Comparison of ENCODE assay signal across 23 mouse cellular contexts in the genomic region with DNA sequence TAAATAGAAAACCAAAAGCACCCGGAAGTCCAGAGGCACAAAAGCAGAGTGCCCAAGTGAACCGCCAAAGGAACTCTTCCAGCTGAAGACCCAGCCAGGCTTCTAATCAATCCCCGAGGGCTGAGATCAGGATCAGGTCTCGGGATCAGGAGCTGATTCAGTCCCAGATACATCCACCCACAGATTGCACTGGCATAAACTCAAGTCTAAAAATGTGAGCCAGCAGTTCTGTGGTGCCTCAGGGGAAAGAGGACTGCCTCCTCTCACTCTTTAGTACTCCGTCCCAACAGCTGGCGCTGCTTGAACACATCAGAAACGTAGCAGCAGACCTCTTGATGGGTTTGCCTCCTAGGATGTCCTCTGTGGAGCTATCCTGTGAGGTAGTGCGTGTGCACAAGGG. TPM values are rescaled to one million over a fixed set of nuclear protein-coding genes. Genes with fewer than 3 reads are reported as not detected.
A peak's percentile ranks its signal among the peaks of the same experiment; 100 is the strongest.
DNase-seq lines count a peak whose midpoint lies in the region; ATAC-seq and TF ChIP-seq lines count a peak whose summit lies in the region.
"Had no signal": no experiment of that assay in that cellular context is flagged by ENCODE, and none has a peak within 500 bp of the region (broad histone marks: within the 10 kb centered on the region; RNA-seq: fewer than 3 reads in every experiment).

No protein-coding gene starts in this region.

- H3K36me3 ChIP-seq in hindbrain, embryonic 15.5 days = no peaks in the 10 kb centered on the region
- no peaks in the 10 kb centered on the region for H3K36me3 ChIP-seq in hindbrain, embryonic 12.5 days
- no peaks in the 10 kb centered on the region for H3K36me3 ChIP-seq in embryonic facial prominence, embryonic 13.5 days
- no peaks in the 10 kb centered on the region for H3K36me3 ChIP-seq in hindbrain, postnatal 0 days (ENCODE audit: insufficient read depth, low read length)
- H3K36me3 ChIP-seq in midbrain, postnatal 0 days (ENCODE audit: insufficient read depth, low read length) = no peaks in the 10 kb centered on the region
- H3K36me3 ChIP-seq: heart, embryonic 12.5 days; limb, embryonic 15.5 days had no signal

- peaks cover 18% of the 10 kb centered on the region for H3K4me1 ChIP-seq in hindbrain, embryonic 15.5 days (replicated peaks)
- peaks cover 4% of the 10 kb centered on the region for H3K4me1 ChIP-seq in hindbrain, embryonic 12.5 days
- H3K4me1 ChIP-seq in embryonic facial prominence, embryonic 13.5 days = peaks cover 38% of the 10 kb centered on the region
- 0 out of 2 replicates have a peak, but pooled peaks cover 13% of the 10 kb centered on the region for H3K4me1 ChIP-seq in hindbrain, postnatal 0 days (ENCODE audit: insufficient read depth, low read length)
- peaks cover 8% of the 10 kb centered on the region; the same call in 1 of the 2 replicates for H3K4me1 ChIP-seq in midbrain, postnatal 0 days (ENCODE audit: insufficient read depth, low read length)

- intact Hi-C loops in left cerebral cortex, postnatal 10 days (cut with DNase I) = loop anchor here (10.0 kb wide), 1 partner anchor 172 kb away; the partner anchor contains the start of gene Ccdc74a
- intact Hi-C loops in gastrocnemius, postnatal 14 days (cut with DNase I; ENCODE audit: low total_unique reads) = loop anchor here (5.0 kb wide), 1 partner anchor 34 kb away; no protein-coding TSS in a partner anchor

- H3K4me3 ChIP-seq in hindbrain, embryonic 15.5 days = no peak overlapping the region
- no peak overlapping the region for H3K4me3 ChIP-seq in hindbrain, embryonic 12.5 days
- no peak overlapping the region for H3K4me3 ChIP-seq in embryonic facial prominence, embryonic 13.5 days
- H3K4me3 ChIP-seq in hindbrain, postnatal 0 days (ENCODE audit: low read length) = no peak overlapping the region
- H3K4me3 ChIP-seq in midbrain, postnatal 0 days (ENCODE audit: low read depth, low read length) = no peak overlapping the region

- no peak overlapping the region for H3K9ac ChIP-seq in hindbrain, embryonic 15.5 days
- no peak overlapping the region for H3K9ac ChIP-seq in hindbrain, embryonic 12.5 days
- H3K9ac ChIP-seq in embryonic facial prominence, embryonic 13.5 days = no peak overlapping the region; the same call in 1 of the 2 replicates
- 0 out of 2 replicates have a peak overlapping the region, but pooled peaks have one; percentile 55 for H3K9ac ChIP-seq in hindbrain, postnatal 0 days (replicated peaks; ENCODE audit: low read length)
- no peak overlapping the region for H3K9ac ChIP-seq in midbrain, postnatal 0 days (replicated peaks; ENCODE audit: low read length, poor library complexity, severe bottlenecking)

- 77% methylated on average over 8 of the region's 8 CpGs for WGBS in hindbrain, embryonic 15.5 days
- 79% methylated on average over 8 of the region's 8 CpGs for WGBS in hindbrain, embryonic 12.5 days
- WGBS in embryonic facial prominence, embryonic 13.5 days = 49% methylated on average over 8 of the region's 8 CpGs
- WGBS in hindbrain, postnatal 0 days = 82% methylated on average over 8 of the region's 8 CpGs
- WGBS in midbrain, postnatal 0 days = 78% methylated on average over 8 of the region's 8 CpGs

- H3K4me2 ChIP-seq in hindbrain, embryonic 15.5 days = peak overlapping the region; percentile 93; the same call in 1 of the 2 replicates
- no peak overlapping the region for H3K4me2 ChIP-seq in hindbrain, embryonic 12.5 days (replicated peaks)
- H3K4me2 ChIP-seq in embryonic facial prominence, embryonic 13.5 days = peak overlapping the region; percentile 86; the same call in 1 of the 2 replicates
- no peak overlapping the region for H3K4me2 ChIP-seq in hindbrain, postnatal 0 days (ENCODE audit: low read depth, low read length)
- H3K4me2 ChIP-seq in midbrain, postnatal 0 days (ENCODE audit: low read depth, low read length, poor library complexity, severe bottlenecking) = no peak overlapping the region

- no peak for DNase-seq in hindbrain, postnatal 0 days (ENCODE audit: low spot score)
- no peak for DNase-seq in midbrain, postnatal 0 days (ENCODE audit: low spot score)
- DNase-seq in left cerebral cortex, postnatal 10 days (ENCODE audit: extremely low spot score in 1 of 2, low spot score in 2 of 2) = no peak
- no peak for DNase-seq in gastrocnemius, postnatal 14 days
- DNase-seq: adrenal gland, postnatal 36 days; cerebellum, postnatal 36 days; gastrocnemius, postnatal 10 days; kidney, adult 2 months; kidney, postnatal 36 days; layer of hippocampus, postnatal 36 days; lung, adult 2 months; spleen, adult 18-20 months; thymus, postnatal 14 days had no signal

- no peaks in the 10 kb centered on the region for H3K9me3 ChIP-seq in hindbrain, embryonic 15.5 days
- no peaks in the 10 kb centered on the region for H3K9me3 ChIP-seq in hindbrain, embryonic 12.5 days (replicated peaks)
- H3K9me3 ChIP-seq in embryonic facial prominence, embryonic 13.5 days = no peaks in the 10 kb centered on the region
- no peaks in the 10 kb centered on the region for H3K9me3 ChIP-seq in hindbrain, postnatal 0 days (ENCODE audit: low read length)
- no peaks in the 10 kb centered on the region for H3K9me3 ChIP-seq in midbrain, postnatal 0 days (ENCODE audit: low read length)
- H3K9me3 ChIP-seq: heart, embryonic 12.5 days; limb, embryonic 15.5 days had no signal

- ATAC-seq in hindbrain, embryonic 15.5 days (ENCODE audit: low FRiP score, low read depth) = no peak
- no peak for ATAC-seq in hindbrain, embryonic 12.5 days (ENCODE audit: low FRiP score)
- ATAC-seq in embryonic facial prominence, embryonic 13.5 days (ENCODE audit: insufficient number of reproducible peaks, insufficient read depth, low FRiP score, low TSS enrichment, low read depth) = no peak
- no peak for ATAC-seq in hindbrain, postnatal 0 days
- no peak for ATAC-seq in midbrain, postnatal 0 days (ENCODE audit: low FRiP score)

- 0 out of 2 replicates have a peak overlapping the region, but pooled peaks have one; percentile 76 for H3K27ac ChIP-seq in hindbrain, embryonic 15.5 days (replicated peaks)
- no peak overlapping the region for H3K27ac ChIP-seq in hindbrain, embryonic 12.5 days
- H3K27ac ChIP-seq in embryonic facial prominence, embryonic 13.5 days = 0 out of 2 replicates have a peak overlapping the region, but pooled peaks have one; percentile 55
- peak overlapping the region; percentile 60; the same call in 1 of the 2 replicates for H3K27ac ChIP-seq in hindbrain, postnatal 0 days
- H3K27ac ChIP-seq in midbrain, postnatal 0 days (ENCODE audit: low read depth, low read length) = peak overlapping the region; percentile 67
- H3K27ac ChIP-seq: macrophage had no signal

- TF ChIP-seq CTCF in hindbrain, postnatal 0 days (IDR thresholded peaks at IDR 0.05; ENCODE audit: low read depth) = no peak
- no peak for TF ChIP-seq CTCF in midbrain, postnatal 0 days (IDR thresholded peaks at IDR 0.05)

- H3K27me3 ChIP-seq in hindbrain, embryonic 15.5 days = peaks cover 39% of the 10 kb centered on the region
- H3K27me3 ChIP-seq in hindbrain, embryonic 12.5 days = peaks cover 56% of the 10 kb centered on the region
- H3K27me3 ChIP-seq in embryonic facial prominence, embryonic 13.5 days = no peaks in the 10 kb centered on the region
- 0 out of 2 replicates have a peak, but pooled peaks cover 4% of the 10 kb centered on the region for H3K27me3 ChIP-seq in hindbrain, postnatal 0 days (ENCODE audit: insufficient read depth, low read length)
- H3K27me3 ChIP-seq in midbrain, postnatal 0 days (ENCODE audit: insufficient read depth, low read length) = no peaks in the 10 kb centered on the region
- H3K27me3 ChIP-seq: limb, embryonic 15.5 days had no signal

RNA-seq across cellular contexts. Expression of gene B830017H08Rik, which starts 16.4 kb away (rescaled TPM):
- 4.4 and 4.5 TPM in 2 replicates for polyA plus RNA-seq in hindbrain, embryonic 15.5 days (2015; fragmentation: Nextera tagmentation; extraction: Ambion mirVana)
- polyA plus RNA-seq in hindbrain, embryonic 12.5 days (2016; fragmentation: Nextera tagmentation; extraction: Ambion mirVana) = 0.93 and 1.0 TPM in 2 replicates
- polyA plus RNA-seq in embryonic facial prominence, embryonic 13.5 days (2015; fragmentation: Nextera tagmentation; extraction: Ambion mirVana) = 0.36 and 0.45 TPM in 2 replicates
- 6.1 and 9.1 TPM in 2 replicates for total RNA-seq in hindbrain, postnatal 0 days (2014; rRNA removed)
- polyA plus RNA-seq in hindbrain, postnatal 0 days (2015; fragmentation: Nextera tagmentation; extraction: Ambion mirVana) = 6.3 and 6.4 TPM in 2 replicates
- total RNA-seq in midbrain, postnatal 0 days (2014; rRNA removed) = 7.0 and 13.5 TPM in 2 replicates
- polyA plus RNA-seq in midbrain, postnatal 0 days (2015; fragmentation: Nextera tagmentation; extraction: Ambion mirVana) = 7.8 and 8.5 TPM in 2 replicates
- total RNA-seq in left cerebral cortex, postnatal 10 days (2021) = 1 to 10 TPM; 4.9 to 5.1 TPM
- total RNA-seq in gastrocnemius, postnatal 14 days (2021) = not detected
- total RNA-seq: adrenal gland, postnatal 36 days; gastrocnemius, postnatal 10 days; hematopoietic stem cell, adult 5-6 weeks; monocyte, adult 5-6 weeks had no signal
- polyA plus RNA-seq: embryonic facial prominence, embryonic 11.5 days; heart, embryonic 12.5 days; macrophage; stomach, embryonic 16.5 days had no signal

RNA-seq across cellular contexts. Expression of gene Scarf2, which starts 19.4 kb away (rescaled TPM):
- 2.0 and 2.3 TPM in 2 replicates for polyA plus RNA-seq in hindbrain, embryonic 15.5 days (2015; fragmentation: Nextera tagmentation; extraction: Ambion mirVana)
- polyA plus RNA-seq in hindbrain, embryonic 12.5 days (2016; fragmentation: Nextera tagmentation; extraction: Ambion mirVana) = 21.0 and 26.5 TPM in 2 replicates
- 30.9 and 39.0 TPM in 2 replicates for polyA plus RNA-seq in embryonic facial prominence, embryonic 13.5 days (2015; fragmentation: Nextera tagmentation; extraction: Ambion mirVana)
- total RNA-seq in hindbrain, postnatal 0 days (2014; rRNA removed) = 15.5 and 15.6 TPM in 2 replicates
- 2.0 and 2.3 TPM in 2 replicates for polyA plus RNA-seq in hindbrain, postnatal 0 days (2015; fragmentation: Nextera tagmentation; extraction: Ambion mirVana)
- 8.5 and 12.6 TPM in 2 replicates for total RNA-seq in midbrain, postnatal 0 days (2014; rRNA removed)
- polyA plus RNA-seq in midbrain, postnatal 0 days (2015; fragmentation: Nextera tagmentation; extraction: Ambion mirVana) = 2.1 and 2.4 TPM in 2 replicates
- total RNA-seq in left cerebral cortex, postnatal 10 days (2021) = 1 to 10 TPM; 3.7 to 4.3 TPM
- 10 to 100 TPM in 1 of 2 experiments, 1 to 10 TPM in 1; 9.4 to 12.1 TPM for total RNA-seq in gastrocnemius, postnatal 14 days (2021)
- total RNA-seq: hematopoietic stem cell, adult 5-6 weeks; monocyte, adult 5-6 weeks had no signal

RNA-seq across cellular contexts. Expression of gene Car15, which starts 21.6 kb away (rescaled TPM):
- 3.1 and 5.4 TPM in 2 replicates for polyA plus RNA-seq in hindbrain, embryonic 15.5 days (2015; fragmentation: Nextera tagmentation; extraction: Ambion mirVana)
- polyA plus RNA-seq in hindbrain, embryonic 12.5 days (2016; fragmentation: Nextera tagmentation; extraction: Ambion mirVana) = 3.5 and 4.1 TPM in 2 replicates
- 2.2 and 3.0 TPM in 2 replicates for polyA plus RNA-seq in embryonic facial prominence, embryonic 13.5 days (2015; fragmentation: Nextera tagmentation; extraction: Ambion mirVana)
- 3.3 and 7.0 TPM in 2 replicates for total RNA-seq in hindbrain, postnatal 0 days (2014; rRNA removed)
- polyA plus RNA-seq in hindbrain, postnatal 0 days (2015; fragmentation: Nextera tagmentation; extraction: Ambion mirVana) = 1.9 TPM in 2 replicates
- 2.4 and 12.8 TPM in 2 replicates for total RNA-seq in midbrain, postnatal 0 days (2014; rRNA removed)
- 1.7 and 2.0 TPM in 2 replicates for polyA plus RNA-seq in midbrain, postnatal 0 days (2015; fragmentation: Nextera tagmentation; extraction: Ambion mirVana)
- total RNA-seq in left cerebral cortex, postnatal 10 days (2021) = 1 to 10 TPM; 8.2 to 8.4 TPM
- total RNA-seq in gastrocnemius, postnatal 14 days (2021) = under 1 TPM; 0.80 to 0.96 TPM
- total RNA-seq: hematopoietic stem cell, adult 5-6 weeks had no signal

RNA-seq across cellular contexts. Expression of gene Klhl22, which starts 57.1 kb away (rescaled TPM):
- 85.1 and 95.0 TPM in 2 replicates for polyA plus RNA-seq in hindbrain, embryonic 15.5 days (2015; fragmentation: Nextera tagmentation; extraction: Ambion mirVana)
- polyA plus RNA-seq in hindbrain, embryonic 12.5 days (2016; fragmentation: Nextera tagmentation; extraction: Ambion mirVana) = 63.9 and 64.7 TPM in 2 replicates
- polyA plus RNA-seq in embryonic facial prominence, embryonic 13.5 days (2015; fragmentation: Nextera tagmentation; extraction: Ambion mirVana) = 88.8 and 97.7 TPM in 2 replicates
- 176 and 190 TPM in 2 replicates for total RNA-seq in hindbrain, postnatal 0 days (2014; rRNA removed)
- 69.6 and 80.5 TPM in 2 replicates for polyA plus RNA-seq in hindbrain, postnatal 0 days (2015; fragmentation: Nextera tagmentation; extraction: Ambion mirVana)
- 150 and 156 TPM in 2 replicates for total RNA-seq in midbrain, postnatal 0 days (2014; rRNA removed)
- 79.3 and 82.6 TPM in 2 replicates for polyA plus RNA-seq in midbrain, postnatal 0 days (2015; fragmentation: Nextera tagmentation; extraction: Ambion mirVana)
- 100 to 1,000 TPM in 1 of 2 experiments, 10 to 100 TPM in 1; 96.5 to 101 TPM for total RNA-seq in left cerebral cortex, postnatal 10 days (2021)
- total RNA-seq in gastrocnemius, postnatal 14 days (2021) = 10 to 100 TPM; 17.3 to 19.9 TPM

Comparison
In these comparisons a context has a peak if more than half of its experiments do, and no peak if none do; other contexts are left out.
1. H3K4me2 ChIP-seq: peak in hindbrain, embryonic 15.5 days (single experiment) and embryonic facial prominence, embryonic 13.5 days (single experiment); none in hindbrain, embryonic 12.5 days (single experiment), hindbrain, postnatal 0 days (single experiment) and midbrain, postnatal 0 days (single experiment).